Mouse (Mus musculus) embryonic fibroblast, embryonic 13.5 days (primary cell): ENCODE measurements around the gene Toe1.

ENCODE experiments used
- CTCF ChIP-seq: IDR thresholded peaks from 2 replicates; pipeline ENCODE4 v1.5.1; 2011; ENCODE audit warnings: mild to moderate bottlenecking, control low read depth, low read length, moderate library complexity, borderline replicate concordance; ENCODE audit not compliant: insufficient read depth
- POLR2A ChIP-seq: IDR thresholded peaks from 2 replicates; pipeline ENCODE4 v1.6.1; 2011; ENCODE audit warnings: low read depth, mild to moderate bottlenecking, control low read depth, low read length, moderate library complexity

GRCm38 (mm10) chr4:116761914-116762313 is 45.5 kb downstream of the Toe1 start:
- TF ChIP-seq POLR2A (no peak), CTCF (no peak)
